Mouse (Mus musculus): ENCODE data around the gene Gm44965. TPM values are rescaled to one million over a fixed set of nuclear protein-coding genes. Genes with fewer than 3 reads are reported as not detected.

Gene Gm44965
- polyA plus RNA-seq, 1 experiment from 2014 or later: 0.62 TPM

DNA sequence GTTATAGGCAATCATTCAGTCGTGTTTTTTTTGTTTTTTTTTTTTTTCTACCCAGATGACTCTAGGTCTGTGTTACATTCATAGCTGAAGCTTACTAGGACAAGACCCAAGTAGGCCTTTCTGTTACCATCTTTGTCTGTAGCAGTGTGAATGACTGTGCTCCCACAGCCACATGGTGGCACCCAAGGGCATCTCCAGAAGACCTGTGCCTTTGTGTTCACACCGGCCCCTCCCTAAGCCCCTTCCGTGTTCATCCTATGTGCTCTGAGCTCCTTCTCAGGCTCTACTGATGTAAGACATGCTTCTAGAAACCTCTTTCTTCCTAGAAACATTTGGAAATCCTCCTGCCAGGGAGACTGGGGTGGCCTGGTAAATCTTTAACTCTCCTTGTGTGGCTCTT, 53.3 kb downstream of the Gm44965 start, which contains the start of gene Gimap8:
Gene Gimap8, plus strand, starts transcription at position 240 of the 400 bp plus-strand sequence.
- in situ Hi-C loops (cut with MboI; ENCODE audit: low pct_unique_long_range_greater_than_20kb): loop anchor here (5.0 kb wide), 3 partner anchors 125 to 315 kb away; partner anchors contain the start of gene Gimap3
- peak; percentile 77 for TF ChIP-seq CTCF (IDR thresholded peaks at IDR 0.05)
- ChIA-PET CTCF (interaction anchor here (0.7 to 5.6 kb wide), 30 partner anchors 18 to 336 kb away, joined by 3 to 66 read pairs (median 4); partner anchors contain the start of genes Gimap3, Gimap4, Gm44965 and Repin1), POLR2A (interaction anchor here (0.6 to 1.0 kb wide), 2 partner anchors 33 to 78 kb away, joined by 4 read pairs; no protein-coding TSS in a partner anchor)
- ATAC-seq (peak; percentile 36), DNase-seq (ENCODE audit: low read depth, low spot score) (no peak)
- no peaks in the 10 kb centered on the region for H3K27me3 ChIP-seq

DNA sequence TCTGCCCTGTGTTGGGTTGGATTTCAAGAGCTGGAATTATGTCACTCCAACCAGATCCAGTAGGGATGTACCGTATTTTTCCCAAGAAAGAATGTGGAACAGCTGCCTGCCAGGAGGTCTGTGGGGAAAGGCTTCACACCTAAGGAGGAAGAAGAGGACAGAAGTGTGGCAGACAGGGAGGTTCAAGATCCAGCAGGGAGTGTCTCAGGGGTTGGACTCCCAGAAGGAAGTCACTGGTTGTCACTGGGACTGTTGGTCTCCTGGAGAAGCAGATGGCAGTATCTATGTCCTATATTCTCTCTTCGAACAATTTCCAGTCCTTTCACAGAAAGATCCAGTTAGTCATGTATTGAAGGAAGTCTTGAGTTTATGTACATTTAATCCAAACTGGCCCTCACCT, 53.9 kb downstream of the Gm44965 start:
- CTCF ChIA-PET: interaction anchor here (0.7 to 5.6 kb wide), 21 partner anchors 18 to 335 kb away, joined by 3 to 66 read pairs (median 4); partner anchors contain the start of genes Gimap3, Gm44965, Repin1 and Tmem176b
- no peak for TF ChIP-seq CTCF (IDR thresholded peaks at IDR 0.05)
- no peak for ATAC-seq
- no peak for DNase-seq (ENCODE audit: low read depth, low spot score)
- in situ Hi-C loops (cut with MboI; ENCODE audit: low pct_unique_long_range_greater_than_20kb): loop anchor here (5.0 kb wide), 3 partner anchors 125 to 315 kb away; partner anchors contain the start of gene Gimap3
- POLR2A ChIA-PET: interaction anchor here (1.0 kb wide), 1 partner anchor 78 kb away, joined by 4 read pairs; no protein-coding TSS in a partner anchor
- no peaks in the 10 kb centered on the region for H3K27me3 ChIP-seq

GRCm38 (mm10) chr6:48648779-48649178, 55.0 kb downstream of the Gm44965 start:
- in situ Hi-C loops (cut with MboI; ENCODE audit: low pct_unique_long_range_greater_than_20kb): loop anchor here (5.0 kb wide), 3 partner anchors 124 to 314 kb away; partner anchors contain the start of gene Gimap3
- ATAC-seq: no peak
- no peaks in the 10 kb centered on the region for H3K27me3 ChIP-seq
- no peak for DNase-seq (ENCODE audit: low read depth, low spot score)
- no peak for TF ChIP-seq CTCF (IDR thresholded peaks at IDR 0.05)
- POLR2A ChIA-PET: no interaction called here
- CTCF ChIA-PET: interaction anchor here (5.6 kb wide), 1 partner anchor 124 kb away, joined by 66 read pairs; the partner anchor contains the start of gene Gimap3

DNA sequence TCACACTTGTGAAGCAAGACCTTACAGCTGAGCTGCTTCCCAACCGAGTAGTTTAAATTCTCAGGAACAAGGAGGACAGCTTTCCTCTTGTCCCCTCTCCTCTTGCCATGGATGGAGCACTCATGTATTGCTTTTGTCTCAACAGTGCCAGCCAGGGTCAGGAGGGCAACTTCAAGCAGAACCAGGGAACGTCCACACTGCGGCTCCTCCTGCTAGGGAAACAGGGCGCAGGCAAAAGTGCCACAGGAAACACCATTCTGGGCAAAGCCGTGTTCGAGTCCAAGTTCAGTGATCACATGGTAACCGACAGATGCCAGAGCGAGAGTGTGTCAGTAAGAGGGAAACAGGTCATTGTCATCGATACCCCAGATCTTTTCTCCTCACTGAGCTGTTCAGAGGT, 56.3 kb downstream of the Gm44965 start:
- ChIA-PET CTCF (interaction anchor here (1.0 to 1.1 kb wide), 3 partner anchors 13 to 117 kb away, joined by 3 to 5 read pairs (median 3); no protein-coding TSS in a partner anchor), POLR2A (no interaction called here)
- in situ Hi-C loops (cut with MboI; ENCODE audit: low pct_unique_long_range_greater_than_20kb): no loop called here
- ATAC-seq: no peak
- no peak for TF ChIP-seq CTCF (IDR thresholded peaks at IDR 0.05)
- no peak for DNase-seq (ENCODE audit: low read depth, low spot score)
- H3K27me3 ChIP-seq: no peaks in the 10 kb centered on the region

GRCm38 (mm10) chr6:48658721-48659120, 65.0 kb downstream of the Gm44965 start:
- in situ Hi-C loops (cut with MboI; ENCODE audit: low pct_unique_long_range_greater_than_20kb): no loop called here
- H3K27me3 ChIP-seq: no peaks in the 10 kb centered on the region
- CTCF ChIA-PET: no interaction called here

DNA sequence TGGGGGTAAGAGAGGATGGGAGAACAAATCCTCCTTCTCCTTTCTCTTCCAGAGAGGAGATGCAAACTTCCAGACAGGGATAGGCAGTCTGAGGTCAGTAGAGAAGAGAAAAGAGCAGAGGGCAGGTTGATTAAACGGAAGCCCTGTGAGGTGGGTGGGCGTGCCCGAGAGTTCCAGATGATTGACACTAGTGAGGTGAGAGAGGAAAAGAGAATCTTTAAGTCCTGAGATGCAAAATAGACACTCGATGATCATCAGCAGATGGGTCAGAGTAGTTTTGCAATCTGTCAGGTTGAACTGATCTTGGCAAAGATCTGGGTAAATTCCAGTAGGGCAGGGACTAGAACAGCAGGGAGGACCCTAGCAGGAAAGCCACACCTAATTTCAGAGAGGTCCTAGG, 71.0 kb downstream of the Gm44965 start:
- ATAC-seq (no peak), DNase-seq (ENCODE audit: low read depth, low spot score) (no peak)
- POLR2A ChIA-PET: no interaction called here
- no peaks in the 10 kb centered on the region for H3K27me3 ChIP-seq
- in situ Hi-C loops (cut with MboI; ENCODE audit: low pct_unique_long_range_greater_than_20kb): no loop called here
- CTCF ChIA-PET: no interaction called here
- TF ChIP-seq CTCF (IDR thresholded peaks at IDR 0.05): no peak

More at GRCm38 (mm10) chr6:48658721-48659120, 65.0 kb downstream of the Gm44965 start:
- TF ChIP-seq CTCF (IDR thresholded peaks at IDR 0.05): no peak
- no peak for DNase-seq (ENCODE audit: low read depth, low spot score)
- no peak for ATAC-seq
- POLR2A ChIA-PET: interaction anchor here (0.6 kb wide), 1 partner anchor 113 kb away, joined by 3 read pairs; no protein-coding TSS in a partner anchor

GRCm38 (mm10) chr6:48665471-48665870, 71.7 kb downstream of the Gm44965 start:
- ChIA-PET CTCF (no interaction called here), POLR2A (no interaction called here)
- no peaks in the 10 kb centered on the region for H3K27me3 ChIP-seq
- TF ChIP-seq CTCF (IDR thresholded peaks at IDR 0.05): no peak
- DNase-seq (ENCODE audit: low read depth, low spot score): no peak
- ATAC-seq: no peak
- in situ Hi-C loops (cut with MboI; ENCODE audit: low pct_unique_long_range_greater_than_20kb): no loop called here

- CTCF ChIA-PET: interaction anchor here (0.6 kb wide), 1 partner anchor 250 kb away, joined by 3 read pairs; no protein-coding TSS in a partner anchor
- DNase-seq (ENCODE audit: low read depth, low spot score) (no peak), ATAC-seq (no peak)
- in situ Hi-C loops (cut with MboI; ENCODE audit: low pct_unique_long_range_greater_than_20kb): no loop called here
- POLR2A ChIA-PET: no interaction called here
- H3K27me3 ChIP-seq: no peaks in the 10 kb centered on the region
- TF ChIP-seq CTCF (IDR thresholded peaks at IDR 0.05): no peak
Observed at GRCm38 (mm10) chr6:48666159-48666586, 72.4 kb downstream of the Gm44965 start.

DNA sequence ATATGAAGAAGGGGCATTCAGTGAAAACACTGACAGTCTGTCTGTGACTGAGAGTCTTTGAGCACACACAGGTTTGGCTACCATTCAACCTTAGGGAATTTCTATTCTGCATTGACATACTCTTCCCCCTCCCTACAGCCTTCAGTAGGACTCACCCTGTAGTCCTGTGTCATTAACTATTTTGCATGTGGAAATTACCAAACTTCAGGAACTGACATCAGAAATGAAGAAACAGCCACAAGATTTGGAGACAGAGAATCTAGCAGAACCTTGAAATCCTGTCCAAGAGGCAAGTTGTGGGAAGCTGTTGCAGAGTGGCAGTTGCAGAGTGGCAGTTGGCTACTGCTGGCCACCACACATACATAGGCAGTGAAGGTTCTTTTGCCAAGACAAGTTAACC, 74.3 kb downstream of the Gm44965 start:
- DNase-seq (ENCODE audit: low read depth, low spot score) (no peak), ATAC-seq (no peak)
- no peak for TF ChIP-seq CTCF (IDR thresholded peaks at IDR 0.05)
- POLR2A ChIA-PET: no interaction called here
- no peaks in the 10 kb centered on the region for H3K27me3 ChIP-seq
- CTCF ChIA-PET: interaction anchor here (0.9 kb wide), 1 partner anchor 21 kb away, joined by 3 read pairs; the partner anchor contains the start of gene Gimap8
- in situ Hi-C loops (cut with MboI; ENCODE audit: low pct_unique_long_range_greater_than_20kb): no loop called here

Other genes with a start within 250 kb of the Gm44965 start
- 36.0 TPM for gene Krba1, start 198.4 kb upstream of the Gm44965 start, polyA plus RNA-seq (2021)
- gene Zfp467, start 148.1 kb upstream of the Gm44965 start, polyA plus RNA-seq (2021): 30.7 TPM
- 0.05 TPM for gene Sspo, start 145.7 kb upstream of the Gm44965 start, polyA plus RNA-seq (2021)
- 97.0 TPM for gene Atp6v0e2, start 56.3 kb upstream of the Gm44965 start, polyA plus RNA-seq (2021)
- gene Lrrc61, start 39.1 kb upstream of the Gm44965 start, polyA plus RNA-seq (2021): 21.5 TPM
- gene Rarres2, start 21.2 kb upstream of the Gm44965 start, polyA plus RNA-seq (2021): 0.22 TPM
- gene Gm45021, start 4.3 kb upstream of the Gm44965 start, polyA plus RNA-seq (2021): not detected
- gene Repin1, start 58 bp upstream of the Gm44965 start, polyA plus RNA-seq (2021): 44.2 TPM
- gene Zfp775, start 8.1 kb downstream of the Gm44965 start, polyA plus RNA-seq (2021): 8.7 TPM
- 25.6 TPM for gene AI854703, start 32.8 kb downstream of the Gm44965 start, polyA plus RNA-seq (2021)
- 7.3 TPM for gene Gimap8, start 53.3 kb downstream of the Gm44965 start, polyA plus RNA-seq (2021)
- gene Gimap9, start 82.2 kb downstream of the Gm44965 start, polyA plus RNA-seq (2021): 20.6 TPM
- 0.73 TPM for gene Gimap4, start 90.6 kb downstream of the Gm44965 start, polyA plus RNA-seq (2021)
- gene Gimap6, start 114.3 kb downstream of the Gm44965 start, polyA plus RNA-seq (2021): not detected
- not detected for gene Gm28053, start 124.7 kb downstream of the Gm44965 start, polyA plus RNA-seq (2021)
- not detected for gene Gimap7, start 124.7 kb downstream of the Gm44965 start, polyA plus RNA-seq (2021)
- gene Gimap1, start 145.1 kb downstream of the Gm44965 start, polyA plus RNA-seq (2021): 0.04 TPM
- not detected for gene Gimap5, start 152.3 kb downstream of the Gm44965 start, polyA plus RNA-seq (2021)
- gene Gimap3, start 176.9 kb downstream of the Gm44965 start, polyA plus RNA-seq (2021): not detected
- gene Tmem176a, start 247.0 kb downstream of the Gm44965 start, polyA plus RNA-seq (2021): 1,783 TPM
- gene Tmem176b, start 247.6 kb downstream of the Gm44965 start, polyA plus RNA-seq (2021): 2,760 TPM

Measured in Patski (cell line).